Mouse (Mus musculus): ENCODE results near the gene Fstl1.

- no peak for TF ChIP-seq TBP (IDR thresholded peaks at IDR 0.05; ENCODE audit: low read depth, low read length)
- no peak for TF ChIP-seq E2F4 (IDR thresholded peaks at IDR 0.05; ENCODE audit: borderline replicate concordance, low read depth, low read length)
- no peak for TF ChIP-seq CTCF (IDR thresholded peaks at IDR 0.05 in 2 of 3, conservative IDR thresholded peaks at IDR 0.05 in 1 of 3; ENCODE audit: control insufficient read depth in 1 of 3, insufficient read depth in 1 of 3, low read depth in 2 of 3, low read length in 3 of 3, poor library complexity in 1 of 3, severe bottlenecking in 1 of 3)
- no peak for TF ChIP-seq GABPA (IDR thresholded peaks at IDR 0.05; ENCODE audit: low read depth, low read length)
- no peak for TF ChIP-seq POLR2A (IDR thresholded peaks at IDR 0.05; ENCODE audit: control insufficient read depth in 1 of 2, insufficient read depth in 1 of 2, low read depth in 1 of 2, low read length in 2 of 2, poor library complexity in 1 of 2)
- no peak for TF ChIP-seq SIN3A (IDR thresholded peaks at IDR 0.05; ENCODE audit: low read length)
Measured at GRCm38 (mm10) chr16:37813691-37814382, 37.2 kb downstream of the Fstl1 start.

Data from MEL (cell line).